Mouse (Mus musculus): ENCODE data around the gene Sdk2.

DNA sequence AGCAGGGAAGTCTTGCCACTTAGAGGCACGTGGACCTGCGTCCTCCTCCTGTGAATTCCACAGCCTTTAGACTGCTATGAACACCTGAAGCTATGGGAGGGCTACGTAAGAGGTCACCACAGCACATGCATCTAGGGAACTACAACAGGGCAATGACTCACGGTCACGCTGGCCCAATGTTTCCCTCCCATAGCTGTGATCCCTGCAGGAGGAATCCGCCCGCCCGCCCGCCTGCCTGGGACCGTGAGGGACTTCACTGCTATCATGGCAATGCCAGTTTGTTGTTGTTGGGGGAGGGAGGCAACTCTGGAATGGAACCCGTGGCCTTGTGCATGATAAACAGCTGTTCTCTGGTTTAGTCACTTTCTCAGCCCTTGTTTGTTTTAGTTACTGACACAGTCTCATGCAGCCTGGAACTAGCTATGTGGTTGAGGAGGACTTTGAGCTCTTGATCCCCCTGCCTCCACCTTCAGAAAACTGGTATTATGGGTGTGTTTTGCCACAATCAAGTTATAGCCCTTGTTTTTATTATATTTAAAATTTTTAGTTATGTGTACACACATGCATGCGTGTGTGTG, 249.8 kb downstream of the Sdk2 start:
- TF ChIP-seq CTCF (IDR thresholded peaks at IDR 0.05; ENCODE audit: extremely low read depth, insufficient read depth, low read length) (no peak), POLR2A (IDR thresholded peaks at IDR 0.05; ENCODE audit: extremely low read depth, insufficient read depth, low read length) (no peak)

Data from cortical plate, adult 2 months (tissue).